Mouse (Mus musculus): ENCODE results near the gene Sycn.

The Sycn gene

DNA sequence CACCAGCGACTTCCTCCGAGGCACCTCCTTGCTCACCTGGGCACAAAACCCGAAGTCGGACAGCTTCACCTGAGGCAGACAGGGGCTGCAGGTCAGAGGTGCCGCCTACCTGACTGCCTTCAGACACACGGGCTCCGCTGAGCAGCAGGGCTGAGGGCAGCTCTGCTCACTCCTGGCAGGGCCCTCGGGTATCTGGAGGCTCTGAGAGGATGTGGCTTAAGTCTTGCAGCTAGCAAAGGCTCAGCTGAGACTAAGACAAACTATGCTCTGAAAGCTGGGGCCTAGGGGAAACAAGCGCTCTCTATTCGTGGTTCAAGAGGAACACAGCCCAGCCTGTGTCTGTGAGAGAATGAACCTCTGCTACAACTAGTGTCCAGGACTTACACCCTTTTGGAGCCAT lies 20.2 kb downstream of the Sycn start:
- peak; percentile 28 for DNase-seq

- DNase-seq, result peak; percentile 60
Observed at GRCm38 (mm10) chr7:28561967-28562366, 21.3 kb downstream of the Sycn start.

- DNase-seq, result peak; percentile 75
Observed at GRCm38 (mm10) chr7:28562371-28562770, 21.7 kb downstream of the Sycn start.

GRCm38 (mm10) chr7:28562951-28563350 lies 22.3 kb downstream of the Sycn start:
- DNase-seq, result peak; percentile 70

DNA sequence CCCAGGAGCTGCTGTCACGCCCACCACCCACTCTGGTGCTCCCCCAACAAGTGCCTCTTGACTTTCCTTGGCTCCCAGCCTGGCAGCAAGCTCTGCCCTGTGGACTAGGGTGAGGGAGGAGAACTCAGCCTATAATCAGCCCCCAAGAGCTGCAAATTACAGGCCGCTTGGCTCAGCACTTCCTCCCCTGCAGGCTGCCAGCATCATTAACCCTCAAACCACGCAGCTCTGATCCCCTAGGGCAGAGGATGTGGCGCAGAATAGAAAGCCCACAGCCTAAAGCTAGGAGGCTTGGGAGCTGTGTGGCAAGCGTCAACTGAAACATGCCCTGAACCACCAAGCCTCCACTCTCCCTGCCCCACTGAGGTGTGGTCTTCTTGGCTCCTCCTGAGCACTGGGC lies 24.7 kb downstream of the Sycn start:
- DNase-seq, result no peak

- DNase-seq, result no peak
Observed at GRCm38 (mm10) chr7:28567539-28567938, 26.9 kb downstream of the Sycn start.

DNA sequence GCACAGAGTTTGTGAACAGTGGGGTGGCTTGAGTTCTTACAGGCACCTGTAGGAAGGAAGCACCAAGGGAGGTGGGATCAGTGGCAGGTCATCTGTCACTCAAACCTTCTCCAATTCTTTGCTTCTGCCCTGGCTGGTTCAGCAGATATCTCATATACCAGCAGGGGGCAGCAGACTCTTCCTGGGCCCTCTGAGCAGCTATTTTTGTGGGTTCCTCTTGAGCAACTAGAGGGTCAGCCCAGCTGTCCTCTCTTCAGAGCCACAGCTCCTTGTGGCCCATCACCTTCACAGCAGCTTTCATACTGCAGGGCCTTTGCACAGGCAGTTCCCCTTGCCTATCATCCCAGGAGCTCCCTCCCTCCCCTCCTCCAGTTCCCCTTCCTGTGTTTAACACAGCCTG lies 27.6 kb downstream of the Sycn start:
- peak; percentile 60 for DNase-seq

GRCm38 (mm10) chr7:28570291-28570981 lies 29.8 kb downstream of the Sycn start:
- peak; percentile 78 for DNase-seq

GRCm38 (mm10) chr7:28570982-28571682 lies 30.4 kb downstream of the Sycn start:
- no peak for DNase-seq

- no peak for DNase-seq
Observed at GRCm38 (mm10) chr7:28572689-28573088, 32.0 kb downstream of the Sycn start.

DNA sequence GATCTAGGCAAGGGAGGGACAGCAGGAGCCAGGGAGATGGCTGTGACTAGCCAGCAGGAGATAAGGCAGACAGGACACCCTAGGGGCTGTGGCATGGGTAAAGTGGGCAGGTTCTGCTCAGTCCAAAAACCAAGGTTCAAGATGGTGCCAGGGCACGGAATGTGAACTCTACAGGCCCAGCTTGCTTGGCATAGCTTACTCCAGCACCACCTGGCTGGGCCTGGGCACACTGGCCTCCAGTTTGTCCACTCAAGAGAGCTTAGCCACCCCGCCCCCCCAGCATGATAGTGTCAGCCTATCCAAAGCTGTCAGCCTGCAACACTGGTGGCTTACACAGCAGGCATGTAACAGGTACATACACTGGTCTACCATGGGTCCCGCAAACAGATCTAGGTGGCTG lies 32.6 kb downstream of the Sycn start:
- DNase-seq, result no peak

GRCm38 (mm10) chr7:28575597-28575996 lies 34.9 kb downstream of the Sycn start:
- DNase-seq, result no peak

DNA sequence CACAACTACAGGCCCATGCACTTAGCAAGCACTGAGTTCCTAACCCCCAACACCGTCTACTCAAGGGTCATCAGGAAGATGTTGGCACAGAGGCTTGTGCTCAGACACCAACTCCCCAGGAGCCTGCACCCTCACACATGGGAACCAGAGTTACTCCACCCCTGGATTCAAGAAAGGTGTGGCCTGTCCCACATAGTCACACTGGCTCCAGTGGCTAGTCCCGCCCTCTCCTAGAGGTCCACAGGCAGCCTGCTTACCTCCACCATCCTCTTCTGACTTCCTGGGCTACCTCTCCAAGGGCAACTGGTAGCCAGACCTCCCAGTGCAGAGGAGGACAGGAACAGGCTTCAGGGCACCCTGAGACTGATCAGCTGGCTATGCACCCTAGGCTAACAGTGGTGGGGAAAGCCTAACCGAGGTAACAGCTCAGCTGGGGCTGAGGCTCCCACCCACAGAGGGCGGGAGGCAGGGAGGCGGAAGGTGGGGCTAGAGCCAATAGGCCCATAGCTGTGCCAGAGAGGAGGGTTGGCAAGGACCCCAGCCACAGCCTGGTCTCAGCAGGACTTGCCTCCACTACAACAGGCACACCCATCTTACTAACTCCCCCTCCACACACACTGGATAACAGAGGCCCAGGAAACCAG lies 35.7 kb downstream of the Sycn start:
- DNase-seq, result no peak

GRCm38 (mm10) chr7:28577826-28578542 lies 37.3 kb downstream of the Sycn start:
- DNase-seq, result no peak

DNA sequence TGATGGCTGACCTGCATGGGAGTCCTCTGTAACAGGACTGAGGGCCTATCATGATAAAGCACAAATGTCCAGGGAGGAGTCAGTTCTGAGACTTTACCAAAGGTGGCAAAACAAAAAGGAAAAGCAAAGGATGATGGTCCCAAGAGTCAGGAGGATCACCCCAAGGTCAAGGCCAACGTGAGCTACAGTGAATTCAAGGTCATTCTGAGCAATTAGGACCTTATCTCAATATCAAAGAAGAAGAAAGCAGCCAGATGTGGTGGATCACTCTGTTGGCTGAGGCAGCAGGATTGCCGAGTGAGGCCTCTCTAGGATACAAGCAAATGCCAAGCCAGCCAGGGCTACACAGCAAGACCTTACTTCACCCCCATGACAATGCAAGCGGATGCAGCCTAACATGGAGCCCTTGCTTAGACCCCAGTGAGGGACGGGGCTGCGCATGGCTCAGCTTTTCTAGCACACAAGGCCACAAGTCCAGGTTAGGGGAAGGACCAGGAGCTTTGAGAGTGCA lies 37.9 kb downstream of the Sycn start:
- DNase-seq, result no peak

GRCm38 (mm10) chr7:28579826-28580225 lies 39.1 kb downstream of the Sycn start:
- DNase-seq, result no peak

DNA sequence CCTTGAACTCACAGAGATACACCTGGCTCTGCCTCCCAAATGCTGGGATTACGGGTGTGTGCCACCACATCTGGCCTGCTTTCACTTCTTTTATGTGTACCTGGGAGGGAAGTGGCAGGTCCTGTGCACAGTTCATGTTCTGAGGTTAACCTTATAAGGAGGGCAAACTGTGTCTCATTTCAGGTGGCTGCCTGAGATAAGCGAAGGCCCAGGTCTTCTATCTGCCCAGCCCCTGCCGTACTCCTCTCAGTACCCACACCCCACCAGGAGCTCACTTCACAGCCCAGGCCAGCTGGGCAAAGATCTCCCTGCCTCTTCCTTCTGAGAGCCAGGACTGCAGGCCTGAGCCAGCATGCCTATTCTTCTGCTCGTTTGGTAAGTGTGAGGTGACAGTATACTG lies 41.0 kb downstream of the Sycn start:
- DNase-seq, result no peak

DNA sequence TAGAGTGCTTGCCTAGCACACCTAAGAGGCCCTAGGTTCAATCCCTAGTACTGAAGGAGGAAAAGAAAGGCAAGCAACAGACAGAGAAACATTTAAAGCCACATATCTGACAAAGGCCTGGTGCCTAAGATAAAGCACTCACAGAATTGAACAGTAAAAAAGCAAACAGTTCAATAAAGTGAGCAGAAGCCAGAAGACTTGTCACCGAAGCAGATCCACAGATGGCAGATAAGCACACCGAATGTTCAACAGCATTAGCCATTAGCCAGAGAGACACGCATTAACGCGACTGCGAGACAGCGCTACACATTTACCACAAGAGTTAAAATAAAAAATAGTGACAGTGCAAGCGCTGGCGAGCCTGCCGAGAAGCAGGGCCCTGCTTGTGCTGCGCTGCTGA lies 42.2 kb downstream of the Sycn start:
- DNase-seq, result no peak

GRCm38 (mm10) chr7:28583570-28584344 lies 43.1 kb downstream of the Sycn start:
- no peak for DNase-seq

- no peak for DNase-seq
Observed at GRCm38 (mm10) chr7:28584468-28584867, 43.8 kb downstream of the Sycn start.

GRCm38 (mm10) chr7:28585001-28585400 lies 44.3 kb downstream of the Sycn start:
- no peak for DNase-seq

DNA sequence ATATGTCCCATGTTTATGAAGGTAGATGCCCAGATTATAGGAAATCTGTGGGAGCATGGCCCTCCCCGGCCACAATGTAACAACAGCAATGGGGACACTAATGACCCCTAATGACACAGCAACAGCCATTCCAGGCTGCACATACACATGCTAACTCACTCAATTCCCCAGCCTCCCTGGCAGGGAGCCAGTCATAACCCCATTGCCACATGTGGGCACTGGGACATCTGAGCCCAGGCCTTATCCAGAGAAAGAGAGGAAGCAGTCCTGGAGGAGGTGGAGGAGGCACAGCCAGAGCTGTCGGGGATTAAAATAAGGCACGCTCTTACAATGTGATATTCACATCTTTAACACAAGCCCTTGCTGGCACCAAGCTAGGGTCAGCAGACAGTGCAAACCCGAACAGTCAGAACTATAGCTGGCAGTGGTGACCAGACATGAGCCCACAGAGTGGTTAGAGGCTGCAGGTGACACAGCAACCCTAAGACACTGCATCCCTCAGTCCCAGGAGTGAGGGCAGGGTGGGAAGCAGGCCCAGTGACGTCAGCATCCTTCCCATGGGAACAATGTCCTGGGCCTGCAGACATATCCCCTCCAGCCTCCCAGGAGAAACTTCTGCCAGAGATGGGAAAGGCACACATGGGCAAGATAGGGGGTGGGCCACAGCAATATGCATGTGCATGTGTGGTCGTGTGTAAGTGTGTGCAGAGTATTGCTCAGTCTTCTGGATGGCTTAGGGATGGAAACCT lies 46.2 kb downstream of the Sycn start:
- no peak for DNase-seq

Measured in cerebellum, adult 11-12 months (tissue).